Mouse (Mus musculus) fat pad, adult 2 months (tissue): ENCODE results near the gene Mafg.
"Not testable (repeated sequence)": the region's sequence is repeated elsewhere in the genome, so short reads cannot be mapped to it uniquely, and the experiment has no call there.

Experiments
- DNase-seq: peaks from one replicate; pipeline ENCODE4 v3.0.0-alpha.2; 2011; ENCODE audit warnings: low read depth, low spot score; ENCODE audit errors: extremely low read depth

Gene Mafg

GRCm38 (mm10) chr11:120598283-120598989 lies 35.0 kb downstream of the Mafg start, which contains the start of the genes Alyref and Anapc11:
Gene Alyref (minus strand): TSS chr11:120598365.
Gene Anapc11 (plus strand): TSS chr11:120598421.
- DNase-seq: peak; percentile 36

- no peak for DNase-seq
Observed at GRCm38 (mm10) chr11:120597240-120598235, 35.9 kb downstream of the Mafg start.

- DNase-seq: no peak
Observed at GRCm38 (mm10) chr11:120588531-120588930, 44.9 kb downstream of the Mafg start.

- DNase-seq: no peak
Observed at GRCm38 (mm10) chr11:120583937-120584336, 49.5 kb downstream of the Mafg start.

GRCm38 (mm10) chr11:120582982-120583293 lies 50.5 kb downstream of the Mafg start:
- not testable (repeated sequence) for DNase-seq

- DNase-seq: no peak
Observed at GRCm38 (mm10) chr11:120582268-120582981, 51.0 kb downstream of the Mafg start.

GRCm38 (mm10) chr11:120581490-120582267 lies 51.7 kb downstream of the Mafg start, which contains the start of gene Arhgdia:
Gene Arhgdia (minus strand): TSS chr11:120581624.
- DNase-seq: no peak

- DNase-seq: no peak
Observed at GRCm38 (mm10) chr11:120580871-120581331, 52.5 kb downstream of the Mafg start.

- DNase-seq: no peak
Observed at GRCm38 (mm10) chr11:120580190-120580589, 53.2 kb downstream of the Mafg start.

- DNase-seq: no peak
Observed at GRCm38 (mm10) chr11:120579316-120580107, 53.9 kb downstream of the Mafg start.

- DNase-seq: no peak
Observed at GRCm38 (mm10) chr11:120578694-120579243, 54.6 kb downstream of the Mafg start.

GRCm38 (mm10) chr11:120578024-120578693 lies 55.2 kb downstream of the Mafg start:
- DNase-seq: no peak

GRCm38 (mm10) chr11:120577211-120578023 lies 56.0 kb downstream of the Mafg start:
- no peak for DNase-seq

GRCm38 (mm10) chr11:120576365-120576981 lies 56.9 kb downstream of the Mafg start:
- no peak for DNase-seq

- DNase-seq: no peak
Observed at GRCm38 (mm10) chr11:120575940-120576339, 57.5 kb downstream of the Mafg start.
